Mouse (Mus musculus) liver, embryonic 15.5 days (tissue): ENCODE results near the gene Gm20388. TPM values are rescaled to one million over a fixed set of nuclear protein-coding genes. Genes with fewer than 3 reads are reported as not detected.

ENCODE experiments used
- ATAC-seq: fragments of 200-750 bp; cut with Nextera tagmentation; 2 replicates; pipeline ENCODE4 v1.8.0; 2017; ENCODE audit warnings: moderate number of reproducible peaks, mild to moderate bottlenecking, moderate library complexity; ENCODE audit not compliant: insufficient read depth
- H3K27ac ChIP-seq: fragments of 300-500 bp; sonication (generic); replicated peaks from 2 replicates; pipeline ENCODE4 v1.5.1; 2015; ENCODE audit warnings: mild to moderate bottlenecking, inconsistent platforms
- H3K27me3 ChIP-seq: fragments of 300-500 bp; sonication (generic); 2 replicates; pipeline ENCODE4 v1.6.1; 2015; ENCODE audit warnings: mild to moderate bottlenecking, inconsistent platforms
- H3K36me3 ChIP-seq: fragments of 300-500 bp; sonication (generic); replicated peaks from 2 replicates; pipeline ENCODE4 v1.6.1; 2015; ENCODE audit warnings: moderate library complexity, mild to moderate bottlenecking, inconsistent platforms
- H3K4me1 ChIP-seq: fragments of 300-500 bp; sonication (generic); replicated peaks from 2 replicates; pipeline ENCODE4 v1.6.1; 2015; ENCODE audit warnings: inconsistent platforms
- H3K4me2 ChIP-seq: fragments of 300-500 bp; sonication (generic); 2 replicates; pipeline ENCODE4 v1.6.1; 2015; ENCODE audit warnings: moderate library complexity, mild to moderate bottlenecking, inconsistent platforms
- H3K4me3 ChIP-seq: fragments of 300-500 bp; sonication (generic); replicated peaks from 2 replicates; pipeline ENCODE4 v1.5.1; 2015; ENCODE audit warnings: mild to moderate bottlenecking, inconsistent platforms
- H3K9ac ChIP-seq: fragments of 300-500 bp; sonication (generic); 2 replicates; pipeline ENCODE4 v1.6.1; 2015; ENCODE audit warnings: moderate library complexity, mild to moderate bottlenecking, inconsistent platforms
- H3K9me3 ChIP-seq: fragments of 300-500 bp; sonication (generic); replicated peaks from 2 replicates; pipeline ENCODE4 v1.6.1; 2016; ENCODE audit warnings: inconsistent platforms
- WGBS: fragments of 180-500 bp; shearing (Covaris S2); methylation state at CpG from one replicate; pipeline ENCODE4 v1.1.7; 2015; ENCODE audit warnings: mixed read lengths; ENCODE audit not compliant: insufficient replicate concordance; 5-methylcytosine and 5-hydroxymethylcytosine counted together
- polyA plus RNA-seq: library from polyadenylated mRNA; unstranded; fragments of >200 nt; fragmentation: Nextera tagmentation; extraction: Ambion mirVana; gene quantifications from 2 replicates; pipeline ENCODE4 v1.2.1, GENCODE M21; 2015

Gene Gm20388
- polyA plus RNA-seq, 1 experiment from 2014 or later = not detected

DNA sequence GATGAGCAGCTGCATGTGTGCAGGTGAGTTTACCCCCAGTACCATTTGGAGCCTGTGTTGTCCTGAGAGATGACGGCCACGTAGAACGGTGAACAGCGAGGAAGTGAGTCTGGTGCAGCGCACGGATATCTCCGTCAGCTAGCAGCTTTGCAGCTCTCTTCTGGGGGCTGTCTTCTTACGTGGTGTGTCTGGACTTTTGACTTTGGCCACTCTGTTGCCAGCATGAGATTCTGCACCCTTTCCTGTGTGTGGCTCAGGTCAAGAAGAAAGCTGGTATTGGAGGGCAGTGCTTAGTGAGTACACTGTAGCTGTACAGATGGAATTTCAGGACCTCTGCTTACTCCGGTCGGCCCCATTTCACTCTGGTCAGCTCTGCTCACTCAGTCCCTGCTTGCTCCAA is 47.4 kb downstream of the Gm20388 start:
- ATAC-seq = no peak
- Histone ChIP-seq H3K4me2 (no peak overlapping the region), H3K27me3 (no peaks in the 10 kb centered on the region), H3K36me3 (peaks cover 55% of the 10 kb centered on the region), H3K27ac (no peak overlapping the region), H3K9ac (no peak overlapping the region), H3K4me1 (no peaks in the 10 kb centered on the region), H3K9me3 (no peaks in the 10 kb centered on the region), H3K4me3 (no peak overlapping the region)
- 90% methylated on average over 10 of the region's 10 CpGs for WGBS

DNA sequence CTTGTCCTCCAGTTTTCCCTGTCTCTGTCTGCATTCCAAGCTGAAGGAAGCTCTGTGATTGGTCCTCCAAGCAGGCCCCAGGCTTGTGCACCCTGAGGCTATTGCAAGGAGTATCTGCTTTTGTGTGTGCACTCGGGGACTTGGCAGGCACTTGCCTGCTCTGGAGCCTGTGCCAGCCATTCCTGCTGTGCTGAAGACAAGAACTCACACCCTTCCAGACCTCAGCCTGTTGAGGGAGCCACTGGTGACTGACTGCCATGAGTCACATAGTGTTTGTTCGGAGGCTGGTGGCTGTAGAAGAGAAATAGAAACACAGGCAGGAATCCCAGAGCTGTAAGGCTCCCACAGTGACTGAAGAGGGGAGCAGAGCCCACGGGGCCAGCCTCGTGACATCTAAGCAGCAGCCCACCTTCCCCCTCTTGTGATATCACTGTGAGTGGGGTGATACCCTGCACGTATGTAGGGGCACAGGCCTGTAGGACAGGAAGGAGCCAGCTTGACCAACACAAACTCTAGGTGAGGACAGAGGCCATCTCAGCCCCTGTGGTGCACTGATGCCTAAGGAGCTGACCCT is 50.0 kb downstream of the Gm20388 start:
- no peaks in the 10 kb centered on the region for H3K27me3 ChIP-seq
- no peaks in the 10 kb centered on the region for H3K4me1 ChIP-seq
- no peak overlapping the region for H3K4me3 ChIP-seq
- ATAC-seq = no peak
- no peaks in the 10 kb centered on the region for H3K9me3 ChIP-seq
- peaks cover 29% of the 10 kb centered on the region for H3K36me3 ChIP-seq
- WGBS = 60% methylated on average over 5 of the region's 5 CpGs
- H3K9ac ChIP-seq = no peak overlapping the region
- H3K4me2 ChIP-seq = no peak overlapping the region
- H3K27ac ChIP-seq = no peak overlapping the region

DNA sequence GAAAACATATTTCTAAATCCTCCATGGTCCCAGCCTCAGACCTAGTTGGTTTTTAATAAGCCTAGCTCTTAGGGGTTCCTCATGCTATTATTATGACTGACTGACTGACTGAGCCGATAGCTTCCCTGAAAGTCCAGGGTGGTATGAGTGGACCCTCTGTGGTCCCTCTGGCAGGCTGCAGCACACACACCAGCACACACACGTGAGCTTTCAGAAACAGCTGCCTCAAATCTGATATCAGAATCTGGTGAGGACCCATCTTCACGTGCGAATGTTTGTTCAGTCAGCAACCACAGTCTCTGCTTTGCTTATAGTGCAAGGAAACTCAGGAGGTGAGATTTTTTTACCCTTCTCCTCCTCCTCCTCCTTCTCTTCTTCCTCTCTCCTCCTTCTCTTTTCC is 54.2 kb downstream of the Gm20388 start:
- no peaks in the 10 kb centered on the region for H3K27me3 ChIP-seq
- no peaks in the 10 kb centered on the region for H3K4me1 ChIP-seq
- H3K4me2 ChIP-seq = no peak overlapping the region
- no peaks in the 10 kb centered on the region for H3K36me3 ChIP-seq
- ATAC-seq = no peak
- no peak overlapping the region for H3K4me3 ChIP-seq
- 48% methylated on average over 4 of the region's 4 CpGs for WGBS
- H3K9ac ChIP-seq = no peak overlapping the region
- no peaks in the 10 kb centered on the region for H3K9me3 ChIP-seq
- H3K27ac ChIP-seq = no peak overlapping the region

DNA sequence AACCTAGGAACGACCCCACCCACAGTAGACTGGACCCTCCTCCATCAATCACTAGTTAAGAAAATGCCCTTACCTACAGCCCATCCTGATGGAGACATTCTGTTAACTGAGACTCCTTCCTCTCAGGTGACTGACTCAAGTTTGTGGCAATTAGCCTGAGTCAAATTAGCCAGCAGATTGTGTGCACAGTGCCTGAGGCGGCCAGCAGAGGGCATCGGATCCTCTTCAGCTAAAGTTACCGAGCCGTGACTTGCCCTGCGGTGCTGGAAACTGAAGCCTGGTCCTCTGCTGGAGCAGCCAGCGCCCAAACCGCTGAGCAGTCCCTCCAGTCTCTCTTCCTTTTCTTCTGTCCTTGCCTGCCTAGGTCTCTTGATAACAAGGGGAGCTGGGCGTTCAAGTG is 56.8 kb downstream of the Gm20388 start:
- no peak overlapping the region for H3K9ac ChIP-seq
- no peaks in the 10 kb centered on the region for H3K27me3 ChIP-seq
- H3K4me3 ChIP-seq = no peak overlapping the region
- 74% methylated on average over 9 of the region's 9 CpGs for WGBS
- ATAC-seq = no peak
- H3K4me2 ChIP-seq = no peak overlapping the region
- H3K27ac ChIP-seq = no peak overlapping the region
- H3K9me3 ChIP-seq = no peaks in the 10 kb centered on the region
- no peaks in the 10 kb centered on the region; the same call in 1 of the 2 replicates for H3K4me1 ChIP-seq
- no peaks in the 10 kb centered on the region for H3K36me3 ChIP-seq

DNA sequence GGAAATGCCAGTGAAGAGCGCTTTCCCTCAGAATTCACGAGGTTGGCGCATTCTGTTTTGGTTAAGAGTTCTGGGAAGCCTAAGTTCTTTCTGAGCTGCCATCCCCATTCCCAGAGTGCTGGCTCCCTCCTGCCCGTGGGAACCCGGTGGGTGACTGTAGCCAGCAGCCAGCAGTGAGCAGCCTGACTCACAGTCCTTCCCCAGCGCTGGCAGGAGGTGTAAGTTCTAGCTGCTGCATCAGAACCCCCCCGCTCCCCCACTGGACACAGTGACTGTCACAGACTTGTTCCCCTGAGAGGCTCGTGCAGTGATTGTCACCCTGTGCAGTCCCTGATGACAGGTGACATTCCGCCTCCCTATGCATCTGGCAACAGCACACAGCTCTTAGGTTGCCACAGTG is 59.5 kb downstream of the Gm20388 start:
- Histone ChIP-seq H3K36me3 (no peaks in the 10 kb centered on the region), H3K4me2 (no peak overlapping the region), H3K9me3 (no peaks in the 10 kb centered on the region), H3K4me3 (no peak overlapping the region), H3K9ac (no peak overlapping the region), H3K27me3 (no peaks in the 10 kb centered on the region), H3K27ac (no peak overlapping the region), H3K4me1 (no peaks in the 10 kb centered on the region; the same call in 1 of the 2 replicates)
- no peak for ATAC-seq
- 60% methylated on average over 9 of the region's 9 CpGs for WGBS

DNA sequence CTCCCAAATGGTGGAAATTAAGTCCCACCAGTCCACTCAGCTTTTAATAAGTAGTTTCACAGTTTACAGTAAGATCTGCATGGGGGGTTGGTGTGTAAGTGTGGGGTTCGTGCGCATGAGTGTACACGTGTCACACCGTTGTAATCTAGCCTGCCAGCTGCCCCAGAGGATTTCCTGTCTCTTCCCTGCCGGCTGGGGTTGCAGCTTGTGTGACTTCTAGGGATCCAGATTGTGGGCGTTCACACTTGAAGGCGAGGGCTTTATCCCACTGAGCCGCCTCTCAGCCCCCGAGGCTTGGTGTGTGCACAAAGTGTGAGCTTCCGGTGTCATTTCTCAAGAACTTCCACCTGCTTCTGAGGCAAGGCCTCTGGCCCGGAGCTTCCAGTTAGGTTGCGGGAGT is 61.9 kb downstream of the Gm20388 start:
- Histone ChIP-seq H3K27ac (no peak overlapping the region), H3K9ac (no peak overlapping the region), H3K9me3 (no peaks in the 10 kb centered on the region), H3K27me3 (no peaks in the 10 kb centered on the region), H3K4me2 (no peak overlapping the region), H3K4me1 (no peaks in the 10 kb centered on the region; the same call in 1 of the 2 replicates), H3K36me3 (no peaks in the 10 kb centered on the region), H3K4me3 (no peak overlapping the region)
- WGBS = 22% methylated on average over 12 of the region's 12 CpGs
- ATAC-seq = no peak

DNA sequence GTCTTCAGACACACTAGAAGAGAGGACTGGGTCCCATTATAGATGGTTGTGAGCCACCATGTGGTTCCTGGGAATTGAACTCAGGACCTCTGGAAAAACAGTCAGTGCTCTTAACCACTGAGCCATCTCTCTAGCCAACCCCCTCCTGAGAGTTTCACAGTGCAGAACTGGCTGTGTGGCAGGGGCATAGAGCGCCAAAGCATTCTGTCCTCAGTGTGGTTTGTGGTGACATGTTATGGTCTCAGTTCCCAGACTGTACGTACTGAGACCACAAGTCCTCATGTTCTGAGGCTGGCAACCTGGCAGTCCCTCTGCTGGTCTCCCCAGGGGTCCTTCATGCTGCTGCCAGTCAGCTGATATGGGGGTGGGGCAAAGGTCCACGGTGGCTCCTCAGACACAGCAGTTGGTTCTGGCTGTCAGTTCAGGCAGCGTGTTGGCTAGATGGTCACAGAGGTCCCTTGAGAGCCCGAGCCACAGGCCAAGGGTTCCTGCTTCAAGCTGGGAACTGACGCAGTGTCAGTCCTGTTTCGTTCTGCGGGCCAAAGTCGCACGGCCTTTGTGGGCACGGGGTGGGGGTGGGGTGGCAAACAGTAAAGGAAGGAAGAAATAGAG is 68.2 kb downstream of the Gm20388 start:
- Histone ChIP-seq H3K4me1 (no peaks in the 10 kb centered on the region), H3K9me3 (no peaks in the 10 kb centered on the region), H3K4me3 (no peak overlapping the region), H3K27ac (no peak overlapping the region), H3K27me3 (no peaks in the 10 kb centered on the region), H3K36me3 (no peaks in the 10 kb centered on the region), H3K4me2 (no peak overlapping the region), H3K9ac (no peak overlapping the region)
- ATAC-seq = no peak
- 29% methylated on average over 11 of the region's 11 CpGs for WGBS

DNA sequence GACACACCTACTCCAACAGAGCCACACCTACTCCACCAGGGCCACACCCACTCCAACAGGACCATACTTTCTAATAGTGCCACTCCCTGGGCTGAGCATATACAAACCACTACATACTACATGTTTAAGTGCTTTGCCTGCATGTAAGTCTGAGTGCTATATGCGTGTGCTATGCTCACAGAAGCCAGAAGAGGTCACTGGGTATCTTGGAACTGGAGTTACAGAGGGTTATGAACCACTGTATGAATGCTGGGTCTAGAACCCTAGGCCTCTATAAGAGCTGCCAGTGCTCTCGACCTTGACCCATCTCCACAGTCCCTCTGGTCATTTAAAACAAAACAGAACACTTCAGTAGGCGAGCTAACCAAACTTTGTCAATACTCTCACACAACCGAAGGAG is 70.6 kb downstream of the Gm20388 start:
- Histone ChIP-seq H3K4me1 (no peaks in the 10 kb centered on the region), H3K27ac (no peak overlapping the region), H3K4me2 (no peak overlapping the region), H3K9ac (no peak overlapping the region), H3K4me3 (no peak overlapping the region), H3K36me3 (no peaks in the 10 kb centered on the region), H3K9me3 (no peaks in the 10 kb centered on the region), H3K27me3 (no peaks in the 10 kb centered on the region)
- no peak for ATAC-seq
- 45% methylated on average over 4 of the region's 4 CpGs for WGBS

DNA sequence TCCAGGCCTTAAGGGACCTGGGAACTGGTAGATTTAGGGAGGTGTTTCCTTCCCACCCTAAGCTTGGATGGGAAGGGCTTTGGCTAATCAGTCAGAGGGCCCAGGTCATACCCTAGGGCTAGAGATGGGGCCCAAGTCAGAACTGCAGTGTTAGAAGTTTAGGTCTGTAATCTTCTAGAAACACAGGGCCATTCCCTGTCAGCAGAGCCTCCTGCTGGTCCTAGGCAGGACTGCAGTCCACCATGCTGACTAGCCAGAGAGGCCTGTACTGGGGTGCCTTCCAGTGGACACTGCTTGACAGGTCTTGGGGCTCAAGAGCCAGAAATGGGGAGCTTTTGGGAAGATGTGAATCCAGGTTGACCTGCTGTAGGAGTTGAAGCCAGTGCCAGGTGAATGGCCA is 73.4 kb downstream of the Gm20388 start:
- no peak overlapping the region for H3K4me2 ChIP-seq
- H3K27ac ChIP-seq = no peak overlapping the region
- H3K4me1 ChIP-seq = no peaks in the 10 kb centered on the region
- no peaks in the 10 kb centered on the region for H3K36me3 ChIP-seq
- no peaks in the 10 kb centered on the region for H3K9me3 ChIP-seq
- no peaks in the 10 kb centered on the region for H3K27me3 ChIP-seq
- H3K4me3 ChIP-seq = no peak overlapping the region
- no peak for ATAC-seq
- H3K9ac ChIP-seq = no peak overlapping the region

DNA sequence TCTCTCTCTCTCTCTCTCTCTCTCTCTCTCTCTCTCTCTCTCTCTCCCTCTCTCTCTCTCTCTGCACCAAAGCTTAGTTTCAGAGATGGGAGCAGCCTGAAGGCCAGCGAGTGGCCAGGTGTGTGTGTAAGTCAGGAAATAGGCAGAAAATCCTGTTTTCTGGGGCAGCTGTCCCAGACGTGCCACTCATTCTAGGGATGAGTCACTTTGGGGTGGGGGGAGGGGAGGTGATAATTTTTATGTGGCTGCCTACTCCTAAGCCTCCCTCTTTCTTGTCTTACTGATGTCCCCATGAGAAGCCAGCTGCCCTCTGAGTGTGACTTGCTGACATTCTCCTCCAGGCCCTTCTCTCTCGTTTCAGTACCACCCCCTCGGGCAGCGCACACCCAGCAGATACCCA is 75.5 kb downstream of the Gm20388 start:
- H3K9me3 ChIP-seq = no peaks in the 10 kb centered on the region
- H3K27ac ChIP-seq = no peak overlapping the region
- ATAC-seq = no peak
- 59% methylated on average over 5 of the region's 5 CpGs for WGBS
- no peak overlapping the region for H3K4me3 ChIP-seq
- H3K27me3 ChIP-seq = peaks cover 11% of the 10 kb centered on the region
- no peak overlapping the region for H3K4me2 ChIP-seq
- H3K9ac ChIP-seq = no peak overlapping the region
- no peaks in the 10 kb centered on the region for H3K4me1 ChIP-seq
- no peaks in the 10 kb centered on the region for H3K36me3 ChIP-seq

DNA sequence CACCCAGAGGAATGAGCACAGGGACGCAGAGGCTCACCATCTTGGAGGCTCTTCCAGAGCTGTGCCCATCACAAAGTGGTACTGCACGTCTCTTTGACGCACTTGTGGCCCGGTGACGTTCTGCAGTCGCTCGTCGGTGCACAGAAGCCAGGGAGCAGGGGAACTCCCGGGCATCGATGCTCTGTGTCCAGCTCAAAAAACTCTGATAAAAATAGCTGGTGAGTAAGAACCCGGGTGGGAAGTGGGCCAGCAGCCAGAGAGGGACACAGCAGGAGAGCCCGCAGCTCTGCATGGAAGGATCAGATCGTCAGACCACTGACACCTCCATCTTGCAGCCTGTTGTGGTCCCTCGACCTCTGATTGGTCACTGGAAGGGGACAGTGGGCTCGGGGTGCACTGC is 77.4 kb downstream of the Gm20388 start:
- peaks cover 7% of the 10 kb centered on the region; the same call in 1 of the 2 replicates for H3K4me1 ChIP-seq
- peaks cover 30% of the 10 kb centered on the region for H3K27me3 ChIP-seq
- WGBS = 61% methylated on average over 15 of the region's 15 CpGs
- no peak for ATAC-seq
- no peaks in the 10 kb centered on the region for H3K36me3 ChIP-seq
- no peaks in the 10 kb centered on the region for H3K9me3 ChIP-seq
- no peak overlapping the region for H3K4me3 ChIP-seq
- H3K4me2 ChIP-seq = no peak overlapping the region
- no peak overlapping the region for H3K27ac ChIP-seq
- H3K9ac ChIP-seq = no peak overlapping the region

DNA sequence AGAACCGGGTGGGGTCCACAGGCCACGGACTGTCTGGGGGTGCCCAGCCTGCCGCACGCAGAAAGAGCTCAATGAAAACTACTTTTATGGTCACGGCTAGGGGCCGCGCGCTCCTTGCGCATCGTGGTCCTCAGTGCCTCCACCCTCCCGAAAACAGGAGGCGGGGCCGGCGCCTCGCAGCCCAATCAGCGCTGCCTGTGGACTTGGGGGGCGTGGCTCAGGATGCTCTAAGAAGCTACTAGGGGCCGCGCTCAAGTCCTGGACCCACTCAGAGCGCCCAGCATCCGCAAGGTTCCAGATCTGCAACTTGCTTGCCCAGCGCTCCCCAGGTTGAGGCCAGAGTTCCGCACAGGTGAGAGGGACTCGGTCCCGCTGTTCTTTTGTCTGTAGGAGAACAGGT is 81.6 kb downstream of the Gm20388 start, which contains the start of gene Crispld2:
Gene Crispld2 (plus strand): TSS at position 190 of the 400 bp plus-strand sequence.
- Histone ChIP-seq H3K4me3 (no peak within 1 kb of the TSS), H3K9me3 (no peaks in the 10 kb centered on the region), H3K27ac (no peak within 1 kb of the TSS), H3K36me3 (no peaks in the 10 kb centered on the region), H3K4me1 (peaks cover 7% of the 10 kb centered on the region; the same call in 1 of the 2 replicates), H3K27me3 (peaks cover 42% of the 10 kb centered on the region), H3K9ac (no peak within 1 kb of the TSS), H3K4me2 (0 out of 2 replicates have a peak within 1 kb of the TSS, but pooled peaks have one; percentile 0)
- WGBS = under 1% methylated on average over 25 of the region's 25 CpGs
- no peak for ATAC-seq
